Mouse (Mus musculus) megakaryocyte, embryonic 14.5 days (primary cell): ENCODE data around the gene Gkap1. TPM values are rescaled to one million over a fixed set of nuclear protein-coding genes. Genes with fewer than 3 reads are reported as not detected.

ENCODE experiments used
- H3K27me3 ChIP-seq: replicated peaks from 2 replicates; pipeline ENCODE3; 2012; ENCODE audit warnings: inconsistent platforms
- H3K36me3 ChIP-seq: replicated peaks from 2 replicates; pipeline ENCODE3; 2012; ENCODE audit warnings: low read length, inconsistent platforms, mixed read lengths
- H3K4me1 ChIP-seq: 2 replicates; pipeline ENCODE4 v1.6.1; 2012; ENCODE audit warnings: inconsistent platforms
- H3K4me3 ChIP-seq: replicated peaks from 2 replicates; pipeline ENCODE3; 2012; ENCODE audit warnings: moderate library complexity, mild to moderate bottlenecking, inconsistent platforms
- H3K9me3 ChIP-seq: 2 replicates; pipeline ENCODE4 v1.6.1; 2012; ENCODE audit warnings: inconsistent platforms
- FLI1 ChIP-seq: IDR thresholded peaks from 2 replicates; pipeline ENCODE4 v1.6.1; 2012; ENCODE audit warnings: low read length, inconsistent platforms, mixed read lengths
- GATA1 ChIP-seq: IDR thresholded peaks from 3 replicates; pipeline ENCODE4 v1.6.1; 2012; ENCODE audit warnings: mixed read lengths, low read length, inconsistent platforms, borderline replicate concordance
- polyA plus RNA-seq: library from polyadenylated mRNA; stranded (reverse); fragments of >175 nt; gene quantifications from 2 replicates; pipeline ENCODE4 v1.2.3, GENCODE M21; 2012; ENCODE audit warnings: low replicate concordance; ENCODE audit not compliant: insufficient read depth

Gkap1 gene
- polyA plus RNA-seq, 1 experiment = 0.86 TPM

DNA sequence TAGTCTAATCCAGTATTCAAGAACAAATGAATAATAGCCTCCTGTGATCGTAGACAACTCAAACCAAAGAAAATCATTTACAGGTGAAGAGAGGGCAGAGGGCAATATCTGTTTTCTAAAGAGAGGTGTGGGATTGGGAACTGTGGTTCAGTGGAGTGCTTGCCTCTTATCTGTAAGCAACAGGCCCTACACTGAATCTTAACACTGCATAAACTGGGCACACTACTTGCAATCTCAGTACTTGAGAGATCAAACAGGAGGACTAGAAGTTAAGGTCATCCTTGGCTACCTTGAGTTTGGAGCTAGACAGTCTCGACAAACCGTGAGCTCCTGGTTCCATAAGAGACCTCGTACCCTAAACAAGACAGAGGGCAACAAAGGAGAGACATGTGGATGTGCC, 69.4 kb downstream of the Gkap1 start:
- no peaks in the 10 kb centered on the region for H3K27me3 ChIP-seq
- TF ChIP-seq GATA1 (no peak), FLI1 (no peak)
- peaks cover 58% of the 10 kb centered on the region for H3K4me1 ChIP-seq
- peaks cover 17% of the 10 kb centered on the region for H3K36me3 ChIP-seq
- no peak overlapping the region for H3K4me3 ChIP-seq
- no peaks in the 10 kb centered on the region for H3K9me3 ChIP-seq

DNA sequence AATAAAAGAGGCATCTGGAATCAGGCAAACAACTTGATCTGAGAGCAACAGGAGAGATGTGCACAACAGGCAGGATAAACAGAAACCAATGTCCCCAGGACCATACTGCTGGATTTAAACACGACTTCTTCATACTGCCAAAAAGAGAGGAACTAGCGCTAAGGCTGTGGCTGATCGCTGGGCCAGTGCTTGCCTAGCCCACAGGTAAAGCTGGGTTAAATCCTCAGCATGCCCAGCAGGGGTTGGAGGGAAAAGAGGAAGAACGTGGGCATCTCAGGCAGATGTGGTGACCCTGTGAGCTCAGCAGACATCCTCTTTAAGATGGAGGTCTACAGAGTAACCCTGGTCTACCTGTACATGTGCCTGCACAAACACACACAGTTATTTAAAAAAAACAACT, 70.5 kb downstream of the Gkap1 start:
- Histone ChIP-seq H3K4me3 (peak overlapping the region; percentile 28), H3K9me3 (no peaks in the 10 kb centered on the region), H3K4me1 (peaks cover 56% of the 10 kb centered on the region), H3K36me3 (peaks cover 12% of the 10 kb centered on the region), H3K27me3 (no peaks in the 10 kb centered on the region)
- TF ChIP-seq GATA1 = no peak
- no peak for TF ChIP-seq FLI1

DNA sequence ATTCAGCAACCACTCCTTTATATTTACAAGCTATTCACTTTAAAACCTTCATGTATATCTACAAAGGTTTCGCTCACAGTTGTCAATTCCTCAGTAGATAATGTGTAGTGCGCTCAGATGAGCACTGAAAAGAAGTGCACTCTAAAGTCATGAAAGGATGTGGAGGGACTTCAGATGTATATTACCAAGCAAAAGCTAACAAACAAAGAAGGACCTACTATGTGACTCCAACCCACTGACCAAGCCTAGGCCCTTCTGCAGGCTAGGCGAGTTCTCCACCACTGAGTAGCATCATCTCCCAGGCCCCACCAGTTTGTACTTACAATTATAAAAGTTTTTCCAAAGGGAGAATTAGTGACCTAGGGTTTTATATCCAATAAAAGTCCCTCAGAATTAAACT, 71.3 kb downstream of the Gkap1 start:
- peaks cover 58% of the 10 kb centered on the region for H3K4me1 ChIP-seq
- no peak overlapping the region for H3K4me3 ChIP-seq
- H3K9me3 ChIP-seq = no peaks in the 10 kb centered on the region
- H3K36me3 ChIP-seq = peaks cover 10% of the 10 kb centered on the region
- TF ChIP-seq GATA1 (no peak), FLI1 (no peak)
- no peaks in the 10 kb centered on the region for H3K27me3 ChIP-seq

DNA sequence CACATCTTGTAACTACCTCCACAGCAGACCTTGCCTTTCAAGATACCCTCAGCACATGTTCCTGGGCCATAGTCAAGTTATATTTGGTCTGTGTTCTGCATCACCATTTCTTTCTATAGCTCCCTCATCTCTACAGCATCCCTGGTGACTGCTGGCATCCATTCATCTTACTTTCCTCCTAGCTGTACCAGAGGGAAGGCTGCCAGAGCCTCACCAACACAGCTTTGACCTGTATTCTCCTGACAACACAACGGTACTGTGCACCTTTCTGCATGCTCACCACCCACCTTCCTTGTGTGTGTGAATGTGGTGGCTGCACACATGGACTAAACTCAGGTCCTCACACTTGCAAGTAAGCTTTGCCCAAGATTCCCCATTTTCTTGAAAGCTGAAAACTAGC, 72.6 kb downstream of the Gkap1 start:
- Histone ChIP-seq H3K36me3 (peaks cover 15% of the 10 kb centered on the region), H3K27me3 (no peaks in the 10 kb centered on the region), H3K4me3 (peak overlapping the region; percentile 28), H3K9me3 (no peaks in the 10 kb centered on the region), H3K4me1 (peaks cover 59% of the 10 kb centered on the region)
- TF ChIP-seq GATA1 = no peak
- TF ChIP-seq FLI1 = no peak

DNA sequence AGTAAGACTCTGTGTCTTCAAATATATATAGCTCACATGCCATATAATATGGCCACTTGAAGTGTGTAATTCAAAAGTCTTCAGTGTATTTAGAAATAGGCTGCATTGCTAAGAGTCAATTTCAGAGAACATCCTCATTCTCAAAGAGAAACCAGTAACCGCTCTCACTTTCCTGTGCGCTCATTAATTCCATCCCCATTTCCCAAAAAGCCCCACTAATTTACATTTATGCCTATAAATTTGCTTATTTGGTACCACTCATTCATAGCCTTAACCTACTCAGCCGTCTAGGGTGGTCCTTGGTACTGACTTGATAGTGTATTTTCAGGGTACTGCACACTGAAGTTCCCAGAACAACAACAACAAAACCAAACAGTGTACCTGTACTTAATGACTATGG, 73.6 kb downstream of the Gkap1 start:
- H3K36me3 ChIP-seq = peaks cover 25% of the 10 kb centered on the region
- no peak overlapping the region for H3K4me3 ChIP-seq
- H3K27me3 ChIP-seq = no peaks in the 10 kb centered on the region
- H3K9me3 ChIP-seq = no peaks in the 10 kb centered on the region
- no peak for TF ChIP-seq FLI1
- TF ChIP-seq GATA1 = no peak
- peaks cover 61% of the 10 kb centered on the region for H3K4me1 ChIP-seq

DNA sequence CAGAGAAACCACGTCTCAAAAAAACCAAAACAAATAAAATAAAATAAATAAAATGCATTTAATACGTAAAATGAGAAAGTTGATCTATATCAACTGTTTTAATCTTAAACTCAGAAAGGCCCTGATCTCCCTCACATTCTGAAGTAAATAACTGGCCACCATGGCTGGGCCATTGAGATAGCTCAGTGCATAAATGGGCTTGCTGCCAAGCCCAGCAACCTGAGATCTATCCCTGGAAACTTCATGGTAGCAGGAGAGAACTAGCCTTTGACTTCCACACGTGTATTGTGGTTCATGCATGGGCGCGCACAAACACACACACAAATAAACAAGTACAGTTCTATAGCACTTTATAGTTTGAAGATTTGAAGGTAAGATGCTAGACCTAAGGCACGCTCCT, 74.2 kb downstream of the Gkap1 start:
- Histone ChIP-seq H3K27me3 (no peaks in the 10 kb centered on the region), H3K9me3 (no peaks in the 10 kb centered on the region), H3K36me3 (peaks cover 26% of the 10 kb centered on the region), H3K4me1 (peaks cover 56% of the 10 kb centered on the region), H3K4me3 (no peak overlapping the region)
- TF ChIP-seq FLI1 (no peak), GATA1 (no peak)

DNA sequence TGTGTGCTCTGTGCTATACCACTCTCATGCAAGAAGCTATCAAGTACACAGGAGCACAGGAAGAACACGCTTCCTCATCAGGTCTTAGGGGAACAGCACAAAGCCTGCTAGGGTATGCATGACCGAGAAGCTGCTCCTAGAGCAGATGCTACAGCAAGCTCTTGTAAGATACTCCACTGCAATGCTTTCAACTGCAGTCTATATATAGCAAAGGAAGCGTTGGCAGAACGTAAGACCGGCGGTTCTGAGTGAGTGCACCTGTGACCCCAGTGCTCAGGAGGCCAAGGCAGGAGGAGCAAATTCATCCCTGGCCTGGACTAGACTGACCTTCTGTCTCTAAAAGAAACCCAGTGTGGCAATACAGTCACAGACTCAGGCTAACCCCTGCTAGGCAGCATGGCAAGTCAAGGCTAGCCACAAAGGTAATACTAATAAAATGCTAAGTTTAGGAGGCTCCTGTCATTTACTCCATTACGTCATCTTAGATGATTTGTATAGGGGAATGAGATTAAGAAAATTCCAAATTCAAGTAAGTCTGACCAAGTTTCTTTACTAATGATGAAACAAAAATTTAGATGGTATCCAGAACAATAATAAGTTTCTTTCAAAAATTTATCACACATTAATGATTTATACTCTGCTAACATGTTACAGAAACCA, 77.4 kb downstream of the Gkap1 start:
- TF ChIP-seq GATA1 (no peak), FLI1 (no peak)
- no peaks in the 10 kb centered on the region for H3K9me3 ChIP-seq
- peaks cover 53% of the 10 kb centered on the region for H3K36me3 ChIP-seq
- H3K27me3 ChIP-seq = no peaks in the 10 kb centered on the region
- no peak overlapping the region for H3K4me3 ChIP-seq
- H3K4me1 ChIP-seq = peaks cover 35% of the 10 kb centered on the region

DNA sequence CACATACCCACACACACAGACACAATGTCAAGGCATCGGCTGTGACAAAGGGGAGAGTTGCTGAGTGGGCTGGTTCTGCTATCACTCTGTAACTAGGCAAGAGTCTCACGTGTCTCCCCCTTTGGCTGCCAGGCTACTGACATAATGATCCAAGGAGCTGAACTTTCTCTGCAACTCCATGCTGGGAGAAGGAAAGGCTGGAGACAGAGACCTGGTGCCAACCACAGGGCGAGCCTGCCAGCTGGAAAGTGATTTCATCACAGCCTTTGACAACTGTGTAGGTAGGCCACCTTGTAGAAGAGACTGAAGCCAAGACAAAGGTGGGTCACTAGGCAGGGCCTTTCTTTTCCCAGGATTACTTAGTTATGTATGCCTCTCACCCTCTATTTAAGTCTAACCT, 78.3 kb downstream of the Gkap1 start:
- peaks cover 29% of the 10 kb centered on the region for H3K4me1 ChIP-seq
- no peak overlapping the region for H3K4me3 ChIP-seq
- H3K9me3 ChIP-seq = no peaks in the 10 kb centered on the region
- peaks cover 62% of the 10 kb centered on the region for H3K36me3 ChIP-seq
- H3K27me3 ChIP-seq = no peaks in the 10 kb centered on the region
- TF ChIP-seq FLI1 (no peak), GATA1 (no peak)

DNA sequence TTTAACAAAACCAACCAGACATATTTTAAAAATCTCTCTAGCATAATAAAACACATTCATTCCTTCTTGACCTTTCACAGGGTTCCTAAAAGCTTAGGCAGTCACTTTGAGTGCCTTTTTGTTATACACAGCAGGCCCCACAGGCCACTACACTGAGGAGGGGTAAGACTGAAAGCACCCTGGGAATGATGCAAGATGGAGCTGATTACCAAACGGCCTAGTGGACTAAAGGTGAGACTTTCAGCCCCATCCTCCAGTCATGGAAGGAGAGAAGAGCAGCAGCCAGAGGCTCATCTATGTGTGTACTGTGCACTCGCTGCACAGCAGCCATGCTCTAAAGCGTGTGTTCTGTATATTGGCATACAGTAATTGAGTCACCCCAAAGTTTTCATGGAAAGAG, 80.6 kb downstream of the Gkap1 start:
- H3K36me3 ChIP-seq = peaks cover 85% of the 10 kb centered on the region
- H3K4me3 ChIP-seq = no peak overlapping the region
- H3K27me3 ChIP-seq = no peaks in the 10 kb centered on the region
- peaks cover 15% of the 10 kb centered on the region for H3K4me1 ChIP-seq
- 0 out of 2 replicates have a peak, but pooled peaks cover 3% of the 10 kb centered on the region for H3K9me3 ChIP-seq
- TF ChIP-seq FLI1 (no peak), GATA1 (no peak)

DNA sequence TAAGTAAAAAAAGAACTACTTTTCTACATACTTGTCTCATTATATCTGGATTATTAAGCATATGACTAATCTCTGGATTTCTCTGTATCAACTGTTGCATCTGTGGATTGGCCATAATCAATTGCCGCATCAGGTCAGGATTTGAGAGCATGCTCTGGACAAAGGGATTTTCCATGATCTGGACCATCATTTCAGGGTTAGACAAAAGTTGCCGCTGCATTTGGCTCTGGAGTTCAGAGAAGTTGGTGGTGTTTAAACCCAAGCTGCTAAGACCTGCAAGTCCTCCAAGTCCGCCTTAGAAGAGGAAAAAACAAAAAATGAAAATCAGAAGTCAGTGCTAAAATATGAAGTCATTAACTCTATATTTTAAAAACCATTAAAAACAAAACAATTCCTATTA, 82.3 kb downstream of the Gkap1 start:
- Histone ChIP-seq H3K4me1 (peaks cover 5% of the 10 kb centered on the region; the same call in 1 of the 2 replicates), H3K4me3 (no peak overlapping the region), H3K9me3 (0 out of 2 replicates have a peak, but pooled peaks cover 3% of the 10 kb centered on the region), H3K27me3 (no peaks in the 10 kb centered on the region), H3K36me3 (peaks cover 92% of the 10 kb centered on the region)
- TF ChIP-seq FLI1 = no peak
- no peak for TF ChIP-seq GATA1

DNA sequence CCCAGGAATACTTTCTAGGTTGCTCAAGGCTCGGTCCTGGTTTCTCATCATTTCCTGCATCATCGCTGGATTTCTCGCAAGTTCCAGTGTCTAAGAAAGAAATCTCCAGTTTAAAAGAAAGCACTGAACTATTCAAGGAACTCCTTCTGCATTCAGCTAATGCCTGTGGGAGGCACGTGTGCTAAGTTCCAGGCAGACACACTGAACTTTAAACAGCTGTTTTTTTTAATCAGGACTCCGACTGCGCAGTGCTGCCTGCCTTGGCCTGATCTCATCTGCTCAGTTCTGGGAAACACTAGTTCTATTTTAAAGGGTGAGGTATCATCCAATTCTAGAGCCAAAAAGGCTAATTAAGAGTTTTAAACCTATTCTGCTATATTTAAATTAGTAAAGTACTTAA, 83.4 kb downstream of the Gkap1 start:
- Histone ChIP-seq H3K9me3 (0 out of 2 replicates have a peak, but pooled peaks cover 3% of the 10 kb centered on the region), H3K36me3 (peaks cover 91% of the 10 kb centered on the region), H3K4me1 (no peaks in the 10 kb centered on the region), H3K27me3 (no peaks in the 10 kb centered on the region), H3K4me3 (no peak overlapping the region)
- TF ChIP-seq FLI1 (no peak), GATA1 (no peak)
